Mouse (Mus musculus) C2C12 (cell line): ENCODE data around the gene Wfdc12. TPM values are rescaled to one million over a fixed set of nuclear protein-coding genes. Genes with fewer than 3 reads are reported as not detected.
"Not testable (repeated sequence)": the region's sequence is repeated elsewhere in the genome, so short reads cannot be mapped to it uniquely, and the experiment has no call there.

Experiments used
- H3K27me3 ChIP-seq: one replicate; pipeline ENCODE4 v1.6.1; 2011; ENCODE audit not compliant: control insufficient read depth, insufficient read depth, insufficient read length
- H3K36me3 ChIP-seq: one replicate; pipeline ENCODE4 v1.6.1; 2011; ENCODE audit not compliant: control insufficient read depth, insufficient read depth
- H3K4me3 ChIP-seq: one replicate; pipeline ENCODE4 v1.5.1; 2011; ENCODE audit warnings: mild to moderate bottlenecking, control low read depth; ENCODE audit not compliant: poor library complexity, insufficient read depth, severe bottlenecking
- H3K79me2 ChIP-seq: one replicate; pipeline ENCODE4 v1.6.1; 2011; ENCODE audit not compliant: control insufficient read depth, insufficient read depth
- H3K79me3 ChIP-seq: one replicate; pipeline ENCODE4 v1.6.1; 2011; ENCODE audit warnings: low read depth, control low read depth
- H3ac ChIP-seq: one replicate; pipeline ENCODE3; 2011; ENCODE audit warnings: low read depth; ENCODE audit not compliant: control insufficient read depth, insufficient read length
- CEBPB ChIP-seq: IDR thresholded peaks from one replicate; pipeline ENCODE4 v1.6.1; 2011; ENCODE audit warnings: low read depth, mild to moderate bottlenecking, control low read depth, moderate library complexity
- CTCF ChIP-seq: IDR thresholded peaks from one replicate; pipeline ENCODE4 v1.5.1; 2011; ENCODE audit not compliant: control insufficient read depth, insufficient read depth, insufficient read length
- FOSL1 ChIP-seq: IDR thresholded peaks from one replicate; pipeline ENCODE4 v1.8.0; 2011; ENCODE audit warnings: mild to moderate bottlenecking, low read length; ENCODE audit not compliant: poor library complexity, insufficient read depth, severe bottlenecking
- MAX ChIP-seq: IDR thresholded peaks from one replicate; pipeline ENCODE4 v1.6.1; 2011; ENCODE audit warnings: mild to moderate bottlenecking, control low read depth
- MYOD1 ChIP-seq: IDR thresholded peaks from one replicate; pipeline ENCODE4 v1.6.1; 2011; ENCODE audit warnings: low read depth; ENCODE audit not compliant: control insufficient read depth, insufficient read length
- MYOG ChIP-seq: IDR thresholded peaks from one replicate; pipeline ENCODE4 v1.6.1; 2011; ENCODE audit not compliant: control insufficient read depth, insufficient read length; ENCODE audit errors: extremely low read depth
- USF1 ChIP-seq: IDR thresholded peaks from one replicate; pipeline ENCODE4 v1.6.1; 2011; ENCODE audit warnings: low read depth, mild to moderate bottlenecking, control low read depth, moderate library complexity
- polyA plus RNA-seq: library from polyadenylated mRNA; unstranded; fragments of >200 nt; fragmentation: generic; extraction: Trizol; gene quantifications from one replicate; pipeline ENCODE4 v1.2.1, GENCODE M21; 2012; ENCODE audit warnings: missing spikeins

Gene Wfdc12
- polyA plus RNA-seq, 1 experiment, result not detected

DNA sequence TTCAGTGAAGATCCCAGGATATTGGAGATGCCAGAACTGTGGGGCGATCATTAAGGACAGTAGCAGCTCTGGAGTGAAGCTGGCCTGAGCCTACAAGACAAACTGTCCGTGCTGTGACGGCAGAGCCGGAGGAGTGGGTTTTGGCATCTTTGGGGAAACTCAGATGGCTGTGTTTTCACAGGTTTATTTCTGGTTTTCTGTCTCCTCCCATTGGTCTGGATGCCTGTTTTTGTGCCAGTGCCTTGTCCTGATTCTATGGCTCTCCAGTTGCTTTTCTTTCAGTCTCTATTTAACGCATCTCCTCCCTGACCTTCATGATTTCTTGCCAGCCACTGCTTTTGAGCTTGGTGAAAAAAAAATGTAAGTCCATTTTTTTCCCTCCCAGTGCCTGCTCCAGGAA lies 22.3 kb upstream of the Wfdc12 start:
- H3K79me2 ChIP-seq, result no peaks in the 10 kb centered on the region
- H3K79me3 ChIP-seq, result no peaks in the 10 kb centered on the region
- H3ac ChIP-seq, result no peak overlapping the region
- no peaks in the 10 kb centered on the region for H3K36me3 ChIP-seq
- TF ChIP-seq MYOD1 (no peak), MAX (no peak), MYOG (no peak), CEBPB (no peak), FOSL1 (no peak), CTCF (no peak), USF1 (no peak)
- H3K4me3 ChIP-seq, result no peak overlapping the region
- peaks cover 41% of the 10 kb centered on the region for H3K27me3 ChIP-seq

DNA sequence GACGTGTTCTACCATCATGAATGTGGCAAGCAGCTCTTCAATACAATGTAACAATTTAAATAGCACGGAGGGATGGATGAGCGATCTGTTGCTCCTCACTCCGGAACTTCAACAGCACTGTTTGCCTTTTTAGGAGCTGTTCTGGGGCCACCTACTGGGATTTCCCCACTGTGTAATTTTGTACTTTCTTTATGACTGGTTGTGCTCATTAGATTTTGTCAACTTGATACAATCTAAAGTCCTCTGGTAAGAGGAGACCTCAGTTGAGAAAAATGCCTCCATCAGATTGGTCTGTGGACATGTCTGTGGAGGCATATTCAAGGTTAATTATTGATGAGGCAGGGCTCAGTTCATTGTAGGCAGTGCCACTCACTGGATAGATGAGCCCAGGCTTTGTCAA lies 20.5 kb upstream of the Wfdc12 start:
- Histone ChIP-seq H3K79me3 (no peaks in the 10 kb centered on the region), H3K79me2 (no peaks in the 10 kb centered on the region), H3ac (no peak overlapping the region), H3K27me3 (peaks cover 43% of the 10 kb centered on the region), H3K4me3 (no peak overlapping the region), H3K36me3 (no peaks in the 10 kb centered on the region)
- no peak for TF ChIP-seq USF1
- TF ChIP-seq FOSL1, result no peak
- TF ChIP-seq MAX, result no peak
- no peak for TF ChIP-seq CTCF

DNA sequence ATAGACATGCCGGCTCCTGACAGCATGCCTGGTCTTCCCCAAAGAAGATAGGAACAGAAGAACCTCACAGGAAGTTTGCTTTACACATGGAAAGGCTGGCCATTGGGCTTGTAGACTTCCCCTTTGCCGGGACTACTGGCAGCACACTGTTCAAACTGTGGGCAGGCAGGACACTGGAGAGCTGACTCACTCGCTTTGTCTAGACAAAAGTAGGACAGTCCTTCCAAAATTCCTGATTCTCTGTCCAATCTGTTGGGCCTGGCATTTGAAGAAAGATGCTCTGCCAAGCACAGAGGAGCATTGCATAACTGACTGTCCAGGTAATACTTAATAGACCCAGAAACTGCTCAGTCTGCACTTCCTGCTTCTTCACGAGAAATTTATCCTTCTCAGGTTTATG lies 16.3 kb upstream of the Wfdc12 start:
- Histone ChIP-seq H3K27me3 (peaks cover 23% of the 10 kb centered on the region), H3K4me3 (no peak overlapping the region), H3K79me2 (no peaks in the 10 kb centered on the region), H3ac (no peak overlapping the region), H3K79me3 (no peaks in the 10 kb centered on the region), H3K36me3 (no peaks in the 10 kb centered on the region)
- TF ChIP-seq MYOG, result no peak
- no peak for TF ChIP-seq FOSL1
- no peak for TF ChIP-seq MAX
- TF ChIP-seq CEBPB, result no peak
- TF ChIP-seq USF1, result no peak
- no peak for TF ChIP-seq MYOD1
- no peak for TF ChIP-seq CTCF

DNA sequence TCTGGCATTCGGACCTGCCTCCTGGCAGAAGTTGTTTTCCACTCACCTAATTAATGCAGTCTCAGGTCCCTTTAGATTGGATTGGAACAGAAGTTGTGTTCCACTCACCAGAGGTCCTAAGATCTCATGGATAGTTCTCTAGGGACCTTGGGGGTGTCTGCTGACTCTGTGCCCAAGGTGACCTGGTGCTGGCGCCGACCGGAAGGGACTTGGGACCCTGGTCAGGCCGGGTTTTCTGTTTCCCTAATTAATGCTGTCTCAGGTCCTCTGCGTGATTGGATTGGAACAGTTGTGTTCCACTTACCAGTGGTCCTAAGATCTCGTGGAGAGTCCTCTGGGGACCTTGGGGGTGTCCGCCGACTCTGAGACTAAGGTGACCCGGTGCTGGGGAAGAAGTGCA lies 15.6 kb upstream of the Wfdc12 start:
- not testable (repeated sequence) for H3ac ChIP-seq, H3K79me2 ChIP-seq, H3K4me3 ChIP-seq, H3K79me3 ChIP-seq, H3K36me3 ChIP-seq
- H3K27me3 ChIP-seq, result peaks cover 23% of the 10 kb centered on the region

DNA sequence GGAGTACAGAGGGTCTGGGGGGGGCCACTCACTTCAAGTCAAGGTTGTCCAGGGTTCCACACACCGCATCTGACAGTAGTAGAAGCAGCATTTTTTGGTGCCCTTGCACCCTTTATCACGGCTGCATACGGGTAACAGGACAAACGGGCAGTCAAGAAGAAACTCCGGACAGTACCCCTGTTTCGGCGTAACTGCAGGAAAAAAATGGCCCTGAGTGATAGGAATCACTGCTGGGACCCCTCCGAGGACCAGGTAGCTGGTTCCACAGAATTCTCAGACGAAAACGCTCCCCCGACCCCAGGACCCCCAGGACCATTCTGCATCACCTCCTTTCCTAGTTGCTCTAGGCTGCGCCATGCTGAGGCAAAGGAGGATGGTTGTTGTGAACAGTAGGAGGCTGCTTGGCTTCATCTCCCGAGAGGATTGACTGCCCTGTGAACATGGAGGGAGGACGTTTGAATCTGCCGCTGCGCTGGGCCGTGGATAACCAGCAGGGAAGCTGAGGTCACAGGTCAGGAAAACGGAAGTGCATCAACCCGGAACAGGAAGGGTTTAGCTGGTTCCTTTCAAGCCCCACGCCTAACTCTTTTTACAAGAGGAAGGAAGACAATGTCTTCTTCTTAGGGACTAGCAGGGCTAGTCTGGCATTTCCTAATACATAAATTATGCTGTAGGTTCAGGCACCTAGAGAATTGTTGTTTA lies 9.4 kb upstream of the Wfdc12 start, which contains the start of gene Wfdc15a:
Wfdc15a (minus strand) TSS at position 505 of the 702 bp plus-strand sequence.
- H3ac ChIP-seq, result no peak within 1 kb of the TSS
- no peaks in the 10 kb centered on the region for H3K36me3 ChIP-seq
- TF ChIP-seq FOSL1, result no peak
- no peak for TF ChIP-seq USF1
- no peak for TF ChIP-seq MYOG
- no peak for TF ChIP-seq CEBPB
- no peak for TF ChIP-seq MYOD1
- TF ChIP-seq MAX, result no peak
- no peak for TF ChIP-seq CTCF
- H3K4me3 ChIP-seq, result no peak within 1 kb of the TSS
- H3K27me3 ChIP-seq, result peaks cover 23% of the 10 kb centered on the region
- no peaks in the 10 kb centered on the region for H3K79me3 ChIP-seq
- H3K79me2 ChIP-seq, result no peaks in the 10 kb centered on the region

DNA sequence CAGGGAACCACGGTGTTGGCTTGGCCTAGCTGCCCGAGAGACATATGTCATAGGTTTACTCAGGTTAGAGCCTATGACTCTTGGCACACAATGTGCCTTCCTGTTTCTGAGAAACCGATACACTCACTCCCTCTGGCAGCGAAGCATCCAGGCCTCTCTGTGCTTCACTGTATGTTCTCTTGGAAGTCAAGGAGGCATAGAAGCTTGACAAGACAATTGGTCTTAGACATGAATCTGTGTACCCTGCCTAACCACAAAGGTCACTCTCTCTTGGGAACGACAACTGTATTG lies 6.2 kb upstream of the Wfdc12 start:
- no peak for TF ChIP-seq MAX
- no peak for TF ChIP-seq CEBPB
- no peak for TF ChIP-seq FOSL1
- no peak for TF ChIP-seq MYOG
- no peak for TF ChIP-seq CTCF
- TF ChIP-seq MYOD1, result no peak
- no peak for TF ChIP-seq USF1
- no peak overlapping the region for H3K4me3 ChIP-seq
- no peak overlapping the region for H3ac ChIP-seq
- peaks cover 46% of the 10 kb centered on the region for H3K27me3 ChIP-seq
- no peaks in the 10 kb centered on the region for H3K79me3 ChIP-seq
- no peaks in the 10 kb centered on the region for H3K36me3 ChIP-seq
- no peaks in the 10 kb centered on the region for H3K79me2 ChIP-seq
